Mouse (Mus musculus) forebrain, embryonic 13.5 days (tissue): ENCODE measurements around the gene Olfr1377. TPM values are rescaled to one million over a fixed set of nuclear protein-coding genes. Genes with fewer than 3 reads are reported as not detected.
A peak's percentile ranks its signal among the peaks of the same experiment; 100 is the strongest.

Source experiments
- ATAC-seq: fragments of 200-750 bp; cut with Nextera tagmentation; 2 replicates; pipeline ENCODE4 v1.8.0; 2017
- H3K27ac ChIP-seq: fragments of 300-500 bp; sonication (generic); 2 replicates; pipeline ENCODE4 v1.5.1; 2015; ENCODE audit warnings: inconsistent platforms, mild to moderate bottlenecking, moderate library complexity
- H3K27me3 ChIP-seq: fragments of 300-500 bp; sonication (generic); 2 replicates; pipeline ENCODE4 v1.6.1; 2015; ENCODE audit warnings: mild to moderate bottlenecking, inconsistent platforms
- H3K36me3 ChIP-seq: fragments of 300-500 bp; sonication (generic); 2 replicates; pipeline ENCODE4 v1.6.1; 2015; ENCODE audit warnings: mild to moderate bottlenecking, inconsistent platforms; ENCODE audit not compliant: poor library complexity, severe bottlenecking
- H3K4me1 ChIP-seq: fragments of 300-500 bp; sonication (generic); 2 replicates; pipeline ENCODE4 v1.6.1; 2015; ENCODE audit warnings: inconsistent platforms
- H3K4me2 ChIP-seq: fragments of 300-500 bp; sonication (generic); 2 replicates; pipeline ENCODE4 v1.6.1; 2015; ENCODE audit warnings: inconsistent platforms, mild to moderate bottlenecking, moderate library complexity
- H3K4me3 ChIP-seq: fragments of 300-500 bp; sonication (generic); 2 replicates; pipeline ENCODE4 v1.5.1; 2015; ENCODE audit warnings: mild to moderate bottlenecking, inconsistent platforms
- H3K9ac ChIP-seq: fragments of 300-500 bp; sonication (generic); 2 replicates; pipeline ENCODE4 v1.6.1; 2015; ENCODE audit warnings: mild to moderate bottlenecking, inconsistent platforms
- H3K9me3 ChIP-seq: fragments of 300-500 bp; sonication (generic); replicated peaks from 2 replicates; pipeline ENCODE4 v1.6.1; 2016; ENCODE audit warnings: inconsistent platforms
- WGBS: fragments of 180-500 bp; shearing (Covaris S2); methylation state at CpG from one replicate; pipeline ENCODE4 v1.1.7; 2015; 5-methylcytosine and 5-hydroxymethylcytosine counted together
- polyA plus RNA-seq: library from polyadenylated mRNA; unstranded; fragments of >200 nt; fragmentation: Nextera tagmentation; extraction: Ambion mirVana; gene quantifications from 2 replicates; pipeline ENCODE4 v1.2.1, GENCODE M21; 2015

Olfr1377 gene
- not detected in 2 replicates for polyA plus RNA-seq

DNA sequence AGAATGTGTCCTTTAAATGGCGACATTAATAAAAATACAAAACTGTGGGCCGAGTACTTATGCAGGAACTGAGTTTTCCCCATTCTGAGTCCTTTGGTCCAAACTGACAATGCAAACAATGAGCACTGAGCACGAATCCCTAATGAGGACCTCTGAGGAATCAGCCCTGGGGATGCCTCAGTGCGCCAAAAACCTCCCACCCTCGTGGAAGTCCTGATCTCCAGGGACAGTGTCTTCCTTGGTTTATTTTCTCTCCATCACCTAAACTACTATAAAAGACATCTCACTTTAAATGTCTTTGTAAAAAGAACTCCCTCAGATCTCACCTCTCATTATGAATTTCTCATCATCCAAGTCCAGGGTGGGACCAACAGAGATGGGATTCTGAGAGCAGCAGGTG, at the start of gene Olfr1377:
Gene Olfr1377 (plus strand): TSS at position 301 of the 400 bp plus-strand sequence.
- no peak within 1 kb of the TSS for H3K9ac ChIP-seq
- H3K36me3 ChIP-seq: no peaks in the 10 kb centered on the region
- H3K4me3 ChIP-seq: no peak within 1 kb of the TSS
- H3K4me1 ChIP-seq: no peaks in the 10 kb centered on the region
- no peak within 1 kb of the TSS for H3K4me2 ChIP-seq
- WGBS: 66% methylated on average over 5 of the region's 5 CpGs
- ATAC-seq: no peak
- H3K27ac ChIP-seq: no peak within 1 kb of the TSS
- no peaks in the 10 kb centered on the region for H3K27me3 ChIP-seq
- H3K9me3 ChIP-seq: no peaks in the 10 kb centered on the region

DNA sequence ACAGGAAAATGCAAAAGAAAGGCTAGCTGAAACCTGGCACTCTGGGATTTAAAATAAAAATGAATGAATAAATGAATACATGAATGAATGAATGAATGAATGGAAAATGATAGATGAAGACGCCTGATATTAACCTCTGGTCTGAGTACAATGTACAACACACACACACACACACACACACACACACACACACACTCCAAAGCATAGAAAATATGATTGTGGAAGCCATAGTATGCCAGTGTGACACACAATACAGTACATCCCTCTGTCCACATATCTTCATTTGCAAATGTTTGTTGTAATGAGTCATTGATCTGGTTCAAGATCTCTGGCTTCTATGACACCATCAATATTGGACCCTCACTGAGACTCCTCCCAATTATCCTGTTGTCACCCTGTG, 49.7 kb upstream of the Olfr1377 start:
- Histone ChIP-seq H3K4me2 (peak overlapping the region; percentile 83), H3K9me3 (no peaks in the 10 kb centered on the region), H3K9ac (0 out of 2 replicates have a peak overlapping the region, but pooled peaks have one; percentile 34), H3K4me1 (peaks cover 12% of the 10 kb centered on the region), H3K27ac (0 out of 2 replicates have a peak overlapping the region, but pooled peaks have one; percentile 14), H3K4me3 (0 out of 2 replicates have a peak overlapping the region, but pooled peaks have one; percentile 62), H3K27me3 (no peaks in the 10 kb centered on the region), H3K36me3 (no peaks in the 10 kb centered on the region)
- ATAC-seq: peak; percentile 46
- WGBS: 100% methylated on average over 1 of the region's 1 CpGs

DNA sequence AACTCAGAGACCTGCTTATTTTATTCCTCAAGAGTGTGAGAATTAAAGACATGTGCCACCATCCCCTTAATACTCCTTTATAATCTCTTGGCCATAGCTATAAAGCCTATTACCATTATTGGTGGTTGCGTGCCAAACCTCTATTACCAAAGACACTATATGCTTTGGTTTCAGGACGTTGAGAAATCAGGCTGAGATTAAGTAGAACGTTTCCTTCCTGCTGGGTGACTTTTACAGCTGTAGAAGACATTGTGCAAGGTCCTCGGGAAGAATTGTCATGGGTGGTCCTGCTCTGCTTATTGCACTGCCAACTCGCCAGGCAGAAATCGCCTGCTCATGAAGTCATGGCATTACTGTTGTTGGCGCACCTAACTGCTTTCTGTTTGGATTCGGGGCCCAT, 43.3 kb upstream of the Olfr1377 start:
- no peaks in the 10 kb centered on the region for H3K9me3 ChIP-seq
- 78% methylated on average over 8 of the region's 8 CpGs for WGBS
- ATAC-seq: no peak
- H3K27me3 ChIP-seq: no peaks in the 10 kb centered on the region
- H3K4me2 ChIP-seq: no peak overlapping the region
- H3K27ac ChIP-seq: no peak overlapping the region
- no peak overlapping the region for H3K9ac ChIP-seq
- no peaks in the 10 kb centered on the region for H3K36me3 ChIP-seq
- no peaks in the 10 kb centered on the region for H3K4me1 ChIP-seq
- no peak overlapping the region for H3K4me3 ChIP-seq

DNA sequence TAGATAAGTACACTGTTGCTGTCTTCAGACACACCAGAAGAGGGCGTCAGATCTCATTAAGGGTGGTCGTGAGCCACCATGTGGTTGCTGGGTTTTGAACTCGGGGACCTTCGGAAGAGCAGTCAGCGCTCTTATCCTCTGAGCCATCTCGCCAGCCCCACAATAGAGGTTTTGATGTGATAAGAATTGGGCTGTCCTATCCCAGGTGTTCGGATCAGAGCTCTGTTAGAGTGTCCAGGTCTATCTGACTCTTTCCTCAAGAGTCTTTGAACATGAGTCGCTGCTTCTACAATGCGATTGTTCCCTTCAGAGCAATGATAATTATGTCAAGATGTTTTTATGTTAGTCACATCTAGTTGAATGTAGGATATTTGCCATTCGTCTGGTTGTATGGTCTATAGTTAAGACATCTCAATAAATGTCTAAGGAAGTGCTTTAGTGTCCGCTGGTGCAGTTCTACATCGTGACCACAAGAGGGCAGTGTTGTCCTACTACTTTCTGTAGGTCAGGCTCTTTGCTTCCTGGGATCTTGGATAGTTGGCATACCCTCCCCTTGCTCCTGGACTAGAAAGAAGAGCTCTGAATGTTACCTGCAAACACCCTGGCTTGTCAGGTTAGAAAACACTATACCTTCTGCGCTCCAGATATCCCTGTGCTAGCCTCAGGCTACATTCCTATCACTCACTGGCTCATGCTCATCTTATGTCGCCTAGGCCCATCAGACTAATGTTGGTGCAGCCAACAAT, 42.0 kb upstream of the Olfr1377 start:
- no peak overlapping the region for H3K27ac ChIP-seq
- 35% methylated on average over 14 of the region's 14 CpGs for WGBS
- H3K4me1 ChIP-seq: no peaks in the 10 kb centered on the region
- ATAC-seq: peak; percentile 61; the same call in 1 of the 2 replicates
- no peak overlapping the region for H3K4me3 ChIP-seq
- H3K27me3 ChIP-seq: no peaks in the 10 kb centered on the region
- H3K36me3 ChIP-seq: no peaks in the 10 kb centered on the region
- H3K4me2 ChIP-seq: no peak overlapping the region
- H3K9ac ChIP-seq: no peak overlapping the region
- no peaks in the 10 kb centered on the region for H3K9me3 ChIP-seq

DNA sequence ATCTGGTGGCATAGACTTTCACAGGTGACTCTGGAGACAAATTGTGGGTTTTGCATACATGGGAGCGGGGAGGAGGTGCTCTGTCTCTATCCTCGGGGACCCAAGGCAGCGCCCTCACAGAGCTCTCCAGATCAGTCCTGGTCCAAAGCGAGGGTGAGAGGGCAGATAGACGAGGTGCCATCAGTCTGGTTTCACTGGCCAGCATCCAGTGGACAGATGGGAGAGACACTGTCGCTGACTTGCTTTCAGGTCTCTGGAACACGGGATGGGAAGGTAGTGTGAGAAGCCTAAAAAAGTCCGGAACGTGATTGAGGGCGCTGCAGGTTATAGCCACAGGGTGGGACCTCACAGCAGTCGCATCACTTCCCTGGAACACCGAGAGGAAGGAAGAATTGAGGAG, 39.4 kb upstream of the Olfr1377 start:
- Histone ChIP-seq H3K4me2 (no peak overlapping the region), H3K4me3 (no peak overlapping the region), H3K27ac (no peak overlapping the region), H3K36me3 (no peaks in the 10 kb centered on the region), H3K9me3 (no peaks in the 10 kb centered on the region), H3K4me1 (no peaks in the 10 kb centered on the region), H3K27me3 (no peaks in the 10 kb centered on the region), H3K9ac (no peak overlapping the region)
- WGBS: 82% methylated on average over 12 of the region's 12 CpGs
- no peak for ATAC-seq

DNA sequence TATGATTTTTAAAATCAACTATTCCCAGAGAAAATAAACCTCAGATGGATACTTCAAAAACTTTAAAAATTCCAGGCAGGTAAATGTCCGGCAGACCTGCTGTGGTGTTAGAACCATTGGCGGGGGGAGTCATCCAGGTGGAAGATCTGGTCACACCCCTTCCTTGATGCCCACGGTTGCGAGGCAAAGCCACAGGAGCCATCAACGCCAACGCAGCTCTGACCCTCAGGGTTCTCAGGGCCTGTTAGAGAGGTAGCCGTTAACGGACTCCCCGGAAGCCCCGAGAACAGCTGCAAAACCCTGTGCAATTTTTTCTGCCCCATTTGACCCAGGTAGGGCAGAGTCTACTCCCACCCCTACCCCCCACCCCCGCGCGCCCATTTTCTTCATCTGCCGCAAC, 38.3 kb upstream of the Olfr1377 start, which contains the start of gene 4933414I15Rik:
Gene 4933414I15Rik (minus strand): TSS at position 260 of the 400 bp plus-strand sequence.
- no peaks in the 10 kb centered on the region for H3K4me1 ChIP-seq
- no peak within 1 kb of the TSS for H3K4me3 ChIP-seq
- no peaks in the 10 kb centered on the region for H3K36me3 ChIP-seq
- no peak within 1 kb of the TSS for H3K27ac ChIP-seq
- H3K27me3 ChIP-seq: no peaks in the 10 kb centered on the region
- no peak within 1 kb of the TSS for H3K9ac ChIP-seq
- H3K4me2 ChIP-seq: no peak within 1 kb of the TSS
- H3K9me3 ChIP-seq: no peaks in the 10 kb centered on the region
- WGBS: 79% methylated on average over 14 of the region's 14 CpGs
- ATAC-seq: no peak

DNA sequence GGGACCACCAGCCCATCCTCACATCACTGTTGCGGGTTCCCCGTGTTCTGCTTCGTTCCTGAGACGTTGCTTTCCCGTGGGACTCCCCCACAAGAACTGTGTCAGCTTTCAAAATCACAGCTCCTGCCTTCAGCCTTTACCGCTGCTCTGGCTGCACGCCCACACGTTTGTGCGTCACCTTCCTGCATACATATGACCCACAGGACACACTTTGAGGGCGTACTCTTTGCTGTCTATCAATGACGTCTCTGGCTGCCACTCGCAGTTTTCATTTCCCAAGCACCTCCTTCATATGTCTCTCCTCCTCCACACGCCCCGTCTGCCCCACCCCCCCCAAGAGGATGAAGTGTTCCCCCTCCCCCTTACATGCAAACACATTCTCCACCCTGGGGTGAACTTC, 29.5 kb upstream of the Olfr1377 start:
- Histone ChIP-seq H3K4me2 (no peak overlapping the region), H3K27ac (no peak overlapping the region), H3K36me3 (no peaks in the 10 kb centered on the region), H3K9me3 (no peaks in the 10 kb centered on the region), H3K4me1 (no peaks in the 10 kb centered on the region), H3K9ac (no peak overlapping the region), H3K4me3 (no peak overlapping the region), H3K27me3 (no peaks in the 10 kb centered on the region)
- 81% methylated on average over 14 of the region's 14 CpGs for WGBS
- ATAC-seq: no peak

DNA sequence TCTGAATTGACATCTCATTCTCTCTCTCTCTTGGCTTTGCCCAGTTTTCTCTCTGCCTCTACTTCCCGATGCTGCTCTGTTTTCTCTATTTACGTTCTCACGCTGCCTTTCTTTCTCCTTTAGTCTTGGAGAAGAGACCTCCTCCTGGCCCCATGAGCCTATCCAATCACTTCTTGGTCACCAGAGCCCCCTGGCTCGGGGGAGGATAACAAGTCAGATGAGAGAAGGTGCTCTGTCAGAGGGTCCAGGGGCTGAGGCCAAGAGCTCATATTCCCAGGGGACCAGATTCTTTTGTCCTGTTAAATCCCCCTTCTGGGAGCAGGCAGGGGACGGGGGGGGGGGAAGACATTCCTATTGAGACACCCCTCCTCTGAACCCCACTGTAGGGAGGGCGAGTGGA, 28.1 kb upstream of the Olfr1377 start, which contains the start of gene Prop1:
Gene Prop1 (minus strand): TSS at position 101 of the 400 bp plus-strand sequence.
- 67% methylated on average over 6 of the region's 6 CpGs for WGBS
- no peak within 1 kb of the TSS for H3K4me3 ChIP-seq
- H3K4me1 ChIP-seq: no peaks in the 10 kb centered on the region
- no peaks in the 10 kb centered on the region for H3K27me3 ChIP-seq
- no peak within 1 kb of the TSS for H3K4me2 ChIP-seq
- no peak for ATAC-seq
- H3K36me3 ChIP-seq: no peaks in the 10 kb centered on the region
- H3K9ac ChIP-seq: no peak within 1 kb of the TSS
- H3K27ac ChIP-seq: no peak within 1 kb of the TSS
- H3K9me3 ChIP-seq: no peaks in the 10 kb centered on the region

DNA sequence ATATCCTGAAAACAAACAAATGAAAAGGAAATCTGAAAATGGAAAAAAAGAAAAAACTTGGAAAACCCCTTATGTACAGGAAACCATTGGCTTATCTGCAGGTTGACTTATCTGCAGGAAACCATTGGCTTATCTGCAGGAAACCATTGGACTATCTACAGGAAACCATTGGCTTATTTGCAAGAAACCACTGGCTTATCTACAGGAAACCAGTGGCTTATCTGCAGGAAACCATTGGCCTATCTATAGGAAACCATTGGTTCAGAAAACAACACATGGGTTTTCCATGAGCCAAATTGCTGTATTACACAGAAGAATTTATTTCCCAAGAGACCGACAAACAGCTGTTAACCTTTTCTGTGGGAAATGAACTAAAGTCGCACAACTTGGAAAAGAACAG, 16.9 kb upstream of the Olfr1377 start:
- Histone ChIP-seq H3K9ac (no peak overlapping the region), H3K9me3 (no peaks in the 10 kb centered on the region), H3K27me3 (no peaks in the 10 kb centered on the region), H3K36me3 (no peaks in the 10 kb centered on the region), H3K4me1 (no peaks in the 10 kb centered on the region), H3K4me3 (no peak overlapping the region), H3K4me2 (no peak overlapping the region), H3K27ac (no peak overlapping the region)
- no peak for ATAC-seq
- WGBS: 94% methylated on average over 2 of the region's 2 CpGs

DNA sequence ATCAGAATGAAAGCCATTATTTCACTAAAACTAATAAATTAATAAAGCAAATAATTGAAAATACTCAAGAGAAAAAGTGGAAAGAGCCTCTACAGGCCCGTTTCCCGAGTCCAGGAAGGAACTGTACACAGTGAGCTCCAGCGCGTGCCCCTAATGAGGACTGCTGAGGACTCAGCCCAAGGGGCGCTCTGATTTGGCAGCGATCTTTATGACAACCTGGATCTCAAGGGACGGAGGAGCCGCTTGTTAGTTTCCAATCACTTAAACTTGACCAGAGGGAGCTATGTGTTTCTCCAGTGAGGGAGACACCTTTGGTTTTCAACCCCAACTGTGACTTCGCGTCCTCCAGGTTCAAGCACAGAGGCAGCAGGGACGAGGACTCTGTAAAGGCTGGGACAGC, 15.5 kb upstream of the Olfr1377 start, which contains the start of gene Olfr1378:
Gene Olfr1378 (plus strand): TSS at position 301 of the 400 bp plus-strand sequence.
- WGBS: 92% methylated on average over 11 of the region's 11 CpGs
- H3K9me3 ChIP-seq: no peaks in the 10 kb centered on the region

DNA sequence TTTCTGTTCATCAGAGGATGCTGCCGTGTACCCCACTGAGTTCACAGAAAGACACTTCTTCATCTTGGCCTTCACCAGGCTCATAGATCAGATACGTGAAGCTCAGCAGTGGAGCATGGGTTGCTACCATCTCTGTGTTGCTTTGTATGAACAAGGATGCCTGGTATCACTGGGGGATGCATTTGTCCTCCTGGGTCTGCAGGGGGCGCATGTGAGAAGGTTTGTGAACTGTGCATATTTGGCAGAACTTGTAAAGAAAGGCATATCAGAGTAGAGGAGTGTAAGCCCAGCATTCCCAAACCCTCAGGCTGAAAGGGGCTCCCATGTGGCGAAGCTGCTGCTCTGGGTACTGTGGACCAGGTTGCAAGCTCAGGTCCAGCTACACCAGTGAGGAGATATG, 4.6 kb upstream of the Olfr1377 start:
- H3K4me3 ChIP-seq: no peak overlapping the region
- H3K27me3 ChIP-seq: no peaks in the 10 kb centered on the region
- no peaks in the 10 kb centered on the region for H3K4me1 ChIP-seq
- H3K4me2 ChIP-seq: no peak overlapping the region
- no peak for ATAC-seq
- no peak overlapping the region for H3K27ac ChIP-seq
- 67% methylated on average over 4 of the region's 4 CpGs for WGBS
- H3K36me3 ChIP-seq: no peaks in the 10 kb centered on the region
- H3K9me3 ChIP-seq: no peaks in the 10 kb centered on the region
- H3K9ac ChIP-seq: no peak overlapping the region

More for the DNA sequence above, 15.5 kb upstream of the Olfr1377 start, which contains the start of gene Olfr1378:
- no peaks in the 10 kb centered on the region for H3K36me3 ChIP-seq
- H3K4me3 ChIP-seq: no peak within 1 kb of the TSS
- no peak within 1 kb of the TSS for H3K4me2 ChIP-seq
- H3K27me3 ChIP-seq: no peaks in the 10 kb centered on the region
- no peaks in the 10 kb centered on the region for H3K4me1 ChIP-seq
- ATAC-seq: no peak
- no peak within 1 kb of the TSS for H3K9ac ChIP-seq
- H3K27ac ChIP-seq: no peak within 1 kb of the TSS

DNA sequence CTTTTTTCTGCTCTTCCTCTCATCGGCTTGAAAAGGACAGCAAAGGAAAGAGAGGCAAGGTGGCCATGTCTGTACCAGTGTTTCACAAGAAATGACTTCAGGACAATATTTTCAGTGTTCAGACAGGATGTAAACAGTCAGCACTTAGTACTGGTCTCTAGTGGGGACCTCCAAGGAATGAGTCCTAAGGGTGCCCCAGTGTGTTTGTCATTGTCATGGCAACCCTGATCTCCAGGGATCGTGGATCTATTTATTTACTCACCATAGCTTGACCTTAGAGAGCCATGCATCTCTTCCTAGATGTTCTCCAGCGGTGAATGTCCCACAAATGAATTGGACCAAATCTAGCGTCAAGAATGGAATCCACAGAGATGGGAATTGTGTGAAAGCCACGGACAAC, 21.5 kb downstream of the Olfr1377 start, which contains the start of gene Olfr51:
Gene Olfr51 (plus strand): TSS at position 301 of the 400 bp plus-strand sequence.
- no peaks in the 10 kb centered on the region for H3K27me3 ChIP-seq
- ATAC-seq: no peak
- H3K4me2 ChIP-seq: no peak within 1 kb of the TSS
- WGBS: 86% methylated on average over 5 of the region's 5 CpGs
- H3K4me1 ChIP-seq: no peaks in the 10 kb centered on the region
- no peak within 1 kb of the TSS for H3K9ac ChIP-seq
- H3K27ac ChIP-seq: no peak within 1 kb of the TSS
- no peak within 1 kb of the TSS for H3K4me3 ChIP-seq
- no peaks in the 10 kb centered on the region for H3K36me3 ChIP-seq
- no peaks in the 10 kb centered on the region for H3K9me3 ChIP-seq
